Mouse (Mus musculus): Measurements from ENCODE around the gene Scarb1.
"Not testable (repeated sequence)": the region's sequence is repeated elsewhere in the genome, so short reads cannot be mapped to it uniquely, and the experiment has no call there.

Scarb1 gene

GRCm38 (mm10) chr5:125340547-125341262, at the start of gene Scarb1:
Scarb1 (minus strand) TSS chr5:125341094.
- peak; percentile 83 to 91 for DNase-seq (ENCODE audit: low spot score in 2 of 2)

GRCm38 (mm10) chr5:125389579-125390441, 48.9 kb upstream of the Scarb1 start, which contains the start of gene Ubc:
Ubc (minus strand) TSS chr5:125390202.
- peak; percentile 83 to 89 for DNase-seq (ENCODE audit: low spot score in 2 of 2)

GRCm38 (mm10) chr5:125389131-125389578, 48.3 kb upstream of the Scarb1 start, which contains the start of gene Gm10382:
Gm10382 (plus strand) TSS chr5:125389322.
- peak; percentile 76 to 84 for DNase-seq (ENCODE audit: low spot score in 2 of 2)

GRCm38 (mm10) chr5:125388358-125389092, 47.6 kb upstream of the Scarb1 start:
- DNase-seq (ENCODE audit: low spot score in 2 of 2), result no peak

GRCm38 (mm10) chr5:125387295-125387694, 46.4 kb upstream of the Scarb1 start:
- not testable (repeated sequence) for DNase-seq (ENCODE audit: low spot score in 2 of 2)

- DNase-seq (ENCODE audit: low spot score in 2 of 2), result no peak
Observed at GRCm38 (mm10) chr5:125385215-125385940, 44.5 kb upstream of the Scarb1 start.

GRCm38 (mm10) chr5:125384512-125385214, 43.8 kb upstream of the Scarb1 start:
- DNase-seq (ENCODE audit: low spot score in 2 of 2), result no peak

GRCm38 (mm10) chr5:125383637-125384420, 42.9 kb upstream of the Scarb1 start:
- no peak for DNase-seq (ENCODE audit: low spot score in 2 of 2)

GRCm38 (mm10) chr5:125382673-125383558, 42.0 kb upstream of the Scarb1 start:
- peak in 1 of 2 experiments; percentile 38 for DNase-seq (ENCODE audit: low spot score in 2 of 2)

- no peak for DNase-seq (ENCODE audit: low spot score in 2 of 2)
Observed at GRCm38 (mm10) chr5:125381954-125382672, 41.2 kb upstream of the Scarb1 start.

- DNase-seq (ENCODE audit: low spot score in 2 of 2), result no peak
Observed at GRCm38 (mm10) chr5:125378919-125379318, 38.0 kb upstream of the Scarb1 start.

GRCm38 (mm10) chr5:125377214-125377613, 36.3 kb upstream of the Scarb1 start:
- no peak for DNase-seq (ENCODE audit: low spot score in 2 of 2)

- DNase-seq (ENCODE audit: low spot score in 2 of 2), result no peak
Observed at GRCm38 (mm10) chr5:125375871-125376270, 35.0 kb upstream of the Scarb1 start.

GRCm38 (mm10) chr5:125372027-125372426, 31.1 kb upstream of the Scarb1 start:
- DNase-seq (ENCODE audit: low spot score in 2 of 2), result no peak

- DNase-seq (ENCODE audit: low spot score in 2 of 2), result no peak
Observed at GRCm38 (mm10) chr5:125370950-125371693, 30.2 kb upstream of the Scarb1 start.

GRCm38 (mm10) chr5:125368568-125368967, 27.7 kb upstream of the Scarb1 start:
- peak in 1 of 2 experiments; percentile 62 for DNase-seq (ENCODE audit: low spot score in 2 of 2)

GRCm38 (mm10) chr5:125368156-125368555, 27.3 kb upstream of the Scarb1 start:
- no peak for DNase-seq (ENCODE audit: low spot score in 2 of 2)
